Mouse (Mus musculus): ENCODE measurements at regions not wholly inside any gene's neighbourhood (a gene's known extent, or its start where the extent isn't known, plus 50 kb on each side); places are given as distances from the start of the nearest gene placed in this dataset.

DNA sequence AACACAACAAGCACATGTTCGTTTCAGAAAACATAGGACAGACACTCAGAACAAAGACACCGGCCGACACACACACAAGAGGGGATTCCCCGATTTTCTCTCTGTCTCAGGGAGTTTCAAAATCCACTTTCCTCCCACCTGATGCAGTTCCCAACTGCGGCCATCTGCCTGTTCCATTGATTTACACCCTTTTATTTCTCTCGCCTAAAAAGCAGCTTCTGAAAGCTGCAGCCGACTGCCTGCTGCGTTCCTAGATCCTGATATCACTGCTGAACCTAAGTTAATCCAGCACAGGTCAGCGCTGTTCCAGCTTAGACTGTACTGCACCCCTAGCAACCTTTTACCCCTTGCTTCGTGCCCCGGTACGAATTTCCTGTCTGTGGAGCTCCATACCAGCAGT is 237.0 kb downstream of the Impad1 start:
- ATAC-seq (ENCODE audit: insufficient read depth) (no peak), DNase-seq (ENCODE audit: low read depth in 3 of 3, low spot score in 3 of 3) (no peak)
- 64% methylated on average over 12 of the region's 12 CpGs for WGBS (ENCODE audit: insufficient replicate concordance)
- no peaks in the 10 kb centered on the region for H3K4me1 ChIP-seq (replicated peaks; ENCODE audit: control insufficient read depth in 2 of 2, insufficient read depth in 2 of 2, low read length in 1 of 2)
- H3K9me3 ChIP-seq (ENCODE audit: control insufficient read depth, low read length) = no peaks in the 10 kb centered on the region
- no peak overlapping the region for H3K4me2 ChIP-seq (ENCODE audit: low read depth)
- TF ChIP-seq EP300 (IDR thresholded peaks at IDR 0.05; ENCODE audit: low read depth) (no peak), CTCF (IDR thresholded peaks at IDR 0.05; ENCODE audit: low read depth) (no peak)
- no peak overlapping the region for H3K9ac ChIP-seq (replicated peaks)
- no peaks in the 10 kb centered on the region for H3K36me3 ChIP-seq (replicated peaks; ENCODE audit: control insufficient read depth, insufficient read depth, low read depth)
- H3K27ac ChIP-seq = no peak overlapping the region
- no peak overlapping the region for H3K4me3 ChIP-seq (ENCODE audit: insufficient read depth in 1 of 2, low read depth in 2 of 2, low read length in 2 of 2)
- no peaks in the 10 kb centered on the region for H3K27me3 ChIP-seq (ENCODE audit: control insufficient read depth, insufficient read depth, low read length)

DNA sequence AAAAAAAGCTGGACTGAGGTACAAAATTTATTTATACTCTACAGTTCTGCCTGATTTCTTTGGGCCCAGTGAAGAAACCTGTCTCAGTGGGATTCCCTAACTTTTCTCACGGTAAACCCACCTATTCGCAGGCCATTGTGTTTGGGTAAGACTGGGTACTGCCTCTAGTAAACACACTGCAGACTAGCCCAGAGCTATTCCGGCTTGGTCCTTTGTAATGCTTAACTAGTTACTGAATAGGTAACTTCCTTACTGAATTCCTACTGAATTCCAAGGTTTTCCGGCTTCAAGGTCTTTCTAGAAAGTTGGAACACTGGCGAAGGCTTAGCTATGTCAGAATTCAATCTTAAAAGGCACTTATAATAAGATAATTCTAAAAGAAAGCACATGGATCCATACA is 242.9 kb downstream of the Impad1 start:
- TF ChIP-seq EP300 (IDR thresholded peaks at IDR 0.05; ENCODE audit: low read depth) = no peak

GRCm38 (mm10) chr4:4549893-4550292 is 243.3 kb downstream of the Impad1 start:
- H3K36me3 ChIP-seq (replicated peaks; ENCODE audit: control insufficient read depth, insufficient read depth, low read depth) = no peaks in the 10 kb centered on the region
- ATAC-seq (ENCODE audit: insufficient read depth) = no peak
- no peaks in the 10 kb centered on the region for H3K27me3 ChIP-seq (ENCODE audit: control insufficient read depth, insufficient read depth, low read length)
- no peak overlapping the region for H3K27ac ChIP-seq
- no peaks in the 10 kb centered on the region for H3K9me3 ChIP-seq (ENCODE audit: control insufficient read depth, low read length)
- no peak for DNase-seq (ENCODE audit: low read depth in 3 of 3, low spot score in 3 of 3)
- TF ChIP-seq CTCF (IDR thresholded peaks at IDR 0.05; ENCODE audit: low read depth) (no peak), EP300 (IDR thresholded peaks at IDR 0.05; ENCODE audit: low read depth) (no peak)
- no peaks in the 10 kb centered on the region for H3K4me1 ChIP-seq (replicated peaks; ENCODE audit: control insufficient read depth in 2 of 2, insufficient read depth in 2 of 2, low read length in 1 of 2)
- H3K4me2 ChIP-seq (ENCODE audit: low read depth) = no peak overlapping the region
- 45% methylated on average over 4 of the region's 4 CpGs for WGBS (ENCODE audit: insufficient replicate concordance)
- H3K9ac ChIP-seq (replicated peaks) = no peak overlapping the region
- H3K4me3 ChIP-seq (ENCODE audit: insufficient read depth in 1 of 2, low read depth in 2 of 2, low read length in 2 of 2) = no peak overlapping the region

More for the DNA sequence above, 242.9 kb downstream of the Impad1 start:
- Histone ChIP-seq H3K27me3 (ENCODE audit: control insufficient read depth, insufficient read depth, low read length) (no peaks in the 10 kb centered on the region), H3K27ac (no peak overlapping the region), H3K4me1 (replicated peaks; ENCODE audit: control insufficient read depth in 2 of 2, insufficient read depth in 2 of 2, low read length in 1 of 2) (no peaks in the 10 kb centered on the region), H3K4me3 (ENCODE audit: insufficient read depth in 1 of 2, low read depth in 2 of 2, low read length in 2 of 2) (no peak overlapping the region), H3K9me3 (ENCODE audit: control insufficient read depth, low read length) (no peaks in the 10 kb centered on the region), H3K4me2 (ENCODE audit: low read depth) (no peak overlapping the region), H3K9ac (replicated peaks) (no peak overlapping the region), H3K36me3 (replicated peaks; ENCODE audit: control insufficient read depth, insufficient read depth, low read depth) (no peaks in the 10 kb centered on the region)
- WGBS (ENCODE audit: insufficient replicate concordance) = 62% methylated on average over 5 of the region's 5 CpGs
- no peak for DNase-seq (ENCODE audit: low read depth in 3 of 3, low spot score in 3 of 3)
- ATAC-seq (ENCODE audit: insufficient read depth) = no peak

- Histone ChIP-seq H3K4me2 (ENCODE audit: low read depth) (no peak overlapping the region), H3K9me3 (ENCODE audit: control insufficient read depth, low read length) (no peaks in the 10 kb centered on the region)
- no peak for DNase-seq (ENCODE audit: low read depth in 3 of 3, low spot score in 3 of 3)
Observed at GRCm38 (mm10) chr4:4537172-4537753, 255.9 kb downstream of the Impad1 start.

DNA sequence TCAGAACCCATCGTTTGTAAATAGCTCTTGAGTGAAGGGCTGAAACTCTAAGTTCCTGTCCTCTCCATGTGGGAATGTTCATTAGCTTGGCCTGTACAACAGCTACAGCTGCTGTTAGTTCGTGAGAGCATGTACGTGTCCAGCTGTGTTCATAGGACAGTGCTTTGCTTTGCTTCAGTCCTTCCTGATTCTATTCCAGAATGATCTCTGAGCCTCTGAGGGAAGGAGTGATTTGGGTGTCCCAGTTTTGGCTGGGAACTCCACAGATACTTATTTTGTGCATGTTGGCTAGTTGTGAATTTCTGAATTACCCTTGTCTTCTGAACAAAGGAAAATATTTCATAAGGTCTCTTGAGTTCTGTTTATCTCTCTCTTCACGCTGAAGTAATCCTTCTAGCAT is 261.0 kb downstream of the Impad1 start:
- no peaks in the 10 kb centered on the region for H3K27me3 ChIP-seq (ENCODE audit: control insufficient read depth, insufficient read depth, low read length)
- ATAC-seq (ENCODE audit: insufficient read depth) (no peak), DNase-seq (ENCODE audit: low read depth in 3 of 3, low spot score in 3 of 3) (no peak)
- 52% methylated on average over 4 of the region's 4 CpGs for WGBS (ENCODE audit: insufficient replicate concordance)
- H3K9ac ChIP-seq (replicated peaks) = no peak overlapping the region
- H3K9me3 ChIP-seq (ENCODE audit: control insufficient read depth, low read length) = no peaks in the 10 kb centered on the region
- H3K4me1 ChIP-seq (replicated peaks; ENCODE audit: control insufficient read depth in 2 of 2, insufficient read depth in 2 of 2, low read length in 1 of 2) = no peaks in the 10 kb centered on the region
- TF ChIP-seq CTCF (IDR thresholded peaks at IDR 0.05; ENCODE audit: low read depth) = no peak
- H3K4me2 ChIP-seq (ENCODE audit: low read depth) = no peak overlapping the region
- H3K36me3 ChIP-seq (replicated peaks; ENCODE audit: control insufficient read depth, insufficient read depth, low read depth) = no peaks in the 10 kb centered on the region
- H3K4me3 ChIP-seq (ENCODE audit: insufficient read depth in 1 of 2, low read depth in 2 of 2, low read length in 2 of 2) = no peak overlapping the region
- no peak overlapping the region for H3K27ac ChIP-seq

More at GRCm38 (mm10) chr4:4537172-4537753, 255.9 kb downstream of the Impad1 start:
- H3K27me3 ChIP-seq (ENCODE audit: control insufficient read depth, insufficient read depth, low read length) = no peaks in the 10 kb centered on the region
- H3K27ac ChIP-seq = no peak overlapping the region
- H3K4me3 ChIP-seq (ENCODE audit: insufficient read depth in 1 of 2, low read depth in 2 of 2, low read length in 2 of 2) = no peak overlapping the region
- 46% methylated on average over 2 of the region's 2 CpGs for WGBS (ENCODE audit: insufficient replicate concordance)
- no peaks in the 10 kb centered on the region for H3K4me1 ChIP-seq (replicated peaks; ENCODE audit: control insufficient read depth in 2 of 2, insufficient read depth in 2 of 2, low read length in 1 of 2)
- H3K9ac ChIP-seq (replicated peaks) = no peak overlapping the region
- H3K36me3 ChIP-seq (replicated peaks; ENCODE audit: control insufficient read depth, insufficient read depth, low read depth) = no peaks in the 10 kb centered on the region
- ATAC-seq (ENCODE audit: insufficient read depth) = no peak
- no peak for TF ChIP-seq CTCF (IDR thresholded peaks at IDR 0.05; ENCODE audit: low read depth)
- TF ChIP-seq EP300 (IDR thresholded peaks at IDR 0.05; ENCODE audit: low read depth) = no peak
